Mouse (Mus musculus) kidney, adult 2 months (tissue): ENCODE results near the gene Gnat2.

Source experiments
- CTCF ChIP-seq: fragments of 200-500 bp; conservative IDR thresholded peaks from 2 replicates; pipeline ENCODE4 v1.5.1; 2011; ENCODE audit warnings: low read depth, mild to moderate bottlenecking, control low read depth, low read length, moderate library complexity, mixed read lengths; ENCODE audit not compliant: insufficient read depth, insufficient read length
- POLR2A ChIP-seq: fragments of 200-500 bp; IDR thresholded peaks from one replicate; pipeline ENCODE4 v1.6.1; 2011; ENCODE audit warnings: low read depth, low read length, control low read depth

DNA sequence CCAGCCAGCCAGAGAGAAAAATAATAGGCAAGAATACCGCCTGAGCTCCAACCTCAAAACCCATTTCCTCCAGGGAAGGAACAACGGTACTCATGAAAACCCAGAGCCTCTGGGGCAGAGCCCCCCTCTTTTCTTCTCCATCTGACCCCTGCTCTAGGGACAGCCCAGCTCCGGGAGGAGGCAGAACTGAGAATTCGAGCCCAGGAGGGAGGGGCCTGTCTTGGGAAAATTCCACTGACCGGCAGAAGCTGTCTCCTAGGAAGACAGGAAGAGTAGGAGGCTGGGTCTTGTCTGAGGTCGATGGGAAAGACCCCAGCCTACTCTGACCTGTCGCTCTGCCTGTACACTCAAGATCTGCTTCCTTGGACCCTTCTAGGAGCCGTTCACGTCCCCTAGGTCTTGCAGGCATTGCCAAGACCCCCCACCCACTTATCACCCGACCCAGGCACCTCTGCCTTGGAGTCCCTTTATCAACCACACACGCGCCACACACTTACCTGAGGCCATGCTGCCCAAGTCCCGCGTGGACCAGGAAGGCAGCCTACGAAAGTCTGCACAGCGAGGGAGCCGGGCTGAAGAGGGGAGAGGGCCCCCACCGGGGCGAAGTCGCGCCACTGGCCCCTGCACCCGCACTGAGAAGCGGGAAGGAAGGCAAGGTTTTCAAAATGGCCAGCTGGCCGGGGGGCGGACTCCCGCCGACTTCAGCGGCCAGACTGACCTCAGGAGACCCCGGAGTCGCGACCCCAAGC, 6.7 kb upstream of the Gnat2 start:
- TF ChIP-seq CTCF (no peak), POLR2A (no peak)
